Mouse (Mus musculus) thymus, postnatal 25 days (tissue): ENCODE results near the gene Arsb.

ENCODE experiments used
- DNase-seq: peaks from one replicate; pipeline ENCODE4 v3.0.0; 2022

Arsb gene

DNA sequence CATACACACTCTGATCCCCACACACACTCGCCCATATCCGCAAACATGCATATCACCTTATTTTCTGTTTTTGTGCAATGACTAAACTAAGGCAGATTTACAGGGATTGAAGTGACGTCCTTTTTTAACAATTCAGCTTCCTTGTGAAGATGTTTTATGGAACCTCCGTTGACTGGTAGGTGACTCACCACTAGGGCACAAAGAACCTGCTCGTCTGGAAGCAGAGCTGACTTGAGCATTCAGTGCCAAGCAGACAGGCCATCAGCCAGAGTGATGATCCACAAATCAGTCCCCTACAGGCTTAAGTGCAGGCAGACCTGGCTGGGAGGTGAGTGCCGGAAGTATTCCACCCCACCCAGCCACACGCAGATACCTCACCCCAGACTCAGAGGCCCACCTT, 120.7 kb downstream of the Arsb start:
- DNase-seq: no peak

DNA sequence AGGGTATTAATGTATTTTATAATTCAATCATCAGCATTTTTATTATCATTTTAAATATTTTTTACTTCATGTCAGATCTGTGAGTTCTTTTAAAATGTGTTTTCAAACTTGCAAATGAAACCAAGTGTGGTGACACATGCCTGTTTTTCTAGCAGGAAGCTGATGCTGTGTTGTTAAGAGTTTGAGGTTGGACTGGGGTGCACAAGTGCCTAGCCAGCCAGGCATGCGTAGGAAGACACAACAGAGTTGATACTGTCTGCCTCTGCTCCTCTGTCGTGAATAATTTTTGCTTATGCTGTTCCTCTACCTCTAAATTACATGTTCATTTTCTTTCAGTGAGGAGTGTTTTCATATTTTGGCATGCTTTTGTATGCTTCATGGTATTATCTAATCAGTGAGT, 122.7 kb downstream of the Arsb start:
- no peak for DNase-seq

DNA sequence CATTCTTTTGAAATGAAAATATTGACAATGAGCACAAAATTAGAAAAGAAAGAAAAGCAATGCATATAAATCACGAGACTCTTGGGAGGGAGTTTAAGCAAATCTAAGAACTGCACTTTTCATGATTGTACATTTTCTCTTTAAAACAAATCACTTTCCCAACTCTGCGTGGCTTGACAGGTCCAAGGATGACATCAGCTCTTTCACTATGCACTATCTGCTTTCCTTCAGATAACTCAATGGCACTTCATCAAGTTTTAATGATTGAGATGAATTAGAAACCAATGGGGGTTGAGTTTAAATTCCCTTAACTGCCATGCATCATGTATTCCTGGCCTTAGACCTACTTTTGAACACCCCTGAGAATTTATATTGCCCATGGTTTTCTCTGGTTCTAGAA, 124.0 kb downstream of the Arsb start:
- DNase-seq: no peak

DNA sequence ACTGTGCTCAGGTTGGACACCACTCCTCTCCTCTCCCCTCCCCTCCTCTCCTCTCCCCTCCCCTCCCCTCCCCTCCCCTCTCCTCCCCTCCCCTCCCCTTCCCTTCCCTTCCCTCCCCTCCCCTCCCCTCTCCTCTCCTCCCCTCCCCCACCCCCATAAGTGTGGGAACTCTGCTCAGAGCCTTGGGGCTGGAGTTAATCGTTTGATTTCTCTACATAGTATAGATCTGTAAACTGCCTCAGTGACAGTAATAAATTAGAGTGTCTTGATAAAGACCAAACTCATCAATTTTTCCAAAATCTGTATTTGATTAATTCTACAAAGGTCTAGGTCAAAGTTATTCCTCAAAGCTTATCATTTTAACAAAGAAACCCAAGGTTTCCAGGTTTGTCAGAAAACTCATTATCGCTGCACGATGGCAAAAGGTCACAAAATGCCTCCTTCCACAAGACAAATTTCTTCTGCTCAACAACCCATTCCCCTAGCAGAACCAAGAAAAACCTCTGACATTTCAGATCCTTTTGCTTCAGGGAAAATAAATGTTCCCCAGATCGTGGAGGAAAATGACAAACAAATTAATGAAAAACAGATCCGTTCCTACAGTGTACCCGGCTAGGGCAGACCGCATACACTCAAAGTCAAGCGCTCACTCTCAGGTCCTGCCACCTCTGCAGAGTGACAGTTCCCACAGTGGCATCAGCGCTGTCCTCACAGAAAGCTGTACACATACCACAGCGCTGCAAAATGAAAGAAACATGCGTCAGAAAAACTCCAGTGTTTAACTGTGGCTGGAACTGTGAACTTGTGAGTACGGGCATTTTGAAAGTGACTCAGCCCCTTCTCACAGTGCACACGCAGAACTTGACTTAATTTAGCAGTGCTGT, 126.8 kb downstream of the Arsb start:
- DNase-seq: peak; percentile 18

DNA sequence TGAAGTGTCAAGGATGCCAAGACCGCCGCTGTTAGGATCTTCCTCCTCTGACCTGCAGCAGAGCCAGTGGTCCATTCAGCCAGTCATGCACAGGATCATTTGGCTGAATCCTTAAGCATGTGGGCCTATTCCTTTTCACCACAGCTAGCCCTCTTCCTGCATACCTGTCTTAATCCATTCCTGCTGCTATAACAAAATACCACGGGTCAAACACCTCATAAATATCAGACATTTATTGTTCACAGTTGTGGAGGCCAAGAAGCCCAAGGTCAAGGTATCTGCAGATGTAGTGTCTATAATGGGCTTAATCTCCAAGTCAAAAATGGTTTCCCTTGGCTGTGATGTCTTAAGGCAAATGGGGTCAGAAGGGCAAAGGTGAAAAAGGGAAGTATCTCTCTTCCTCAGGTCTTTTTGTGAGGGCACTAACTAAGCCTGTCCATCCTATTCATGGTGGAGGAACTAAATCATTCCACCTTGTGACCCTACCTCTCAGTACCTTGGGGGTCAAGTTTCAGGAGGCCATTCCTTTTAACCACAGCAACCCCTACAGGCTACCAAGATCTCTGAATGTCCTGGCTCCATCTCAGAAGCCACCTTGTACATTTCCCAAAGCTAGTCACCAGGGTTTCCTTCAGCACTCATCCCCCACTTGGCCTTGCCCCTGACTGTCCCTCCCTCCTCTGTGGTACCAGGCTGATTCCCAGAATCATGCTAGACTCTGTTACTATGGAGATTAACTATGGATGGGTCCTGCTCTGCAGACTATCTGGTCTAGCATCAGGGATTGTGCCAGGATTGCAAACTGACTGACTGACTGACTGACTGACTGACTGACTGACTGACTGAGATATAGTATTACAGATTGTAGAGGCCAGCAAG, 128.2 kb downstream of the Arsb start:
- no peak for DNase-seq

DNA sequence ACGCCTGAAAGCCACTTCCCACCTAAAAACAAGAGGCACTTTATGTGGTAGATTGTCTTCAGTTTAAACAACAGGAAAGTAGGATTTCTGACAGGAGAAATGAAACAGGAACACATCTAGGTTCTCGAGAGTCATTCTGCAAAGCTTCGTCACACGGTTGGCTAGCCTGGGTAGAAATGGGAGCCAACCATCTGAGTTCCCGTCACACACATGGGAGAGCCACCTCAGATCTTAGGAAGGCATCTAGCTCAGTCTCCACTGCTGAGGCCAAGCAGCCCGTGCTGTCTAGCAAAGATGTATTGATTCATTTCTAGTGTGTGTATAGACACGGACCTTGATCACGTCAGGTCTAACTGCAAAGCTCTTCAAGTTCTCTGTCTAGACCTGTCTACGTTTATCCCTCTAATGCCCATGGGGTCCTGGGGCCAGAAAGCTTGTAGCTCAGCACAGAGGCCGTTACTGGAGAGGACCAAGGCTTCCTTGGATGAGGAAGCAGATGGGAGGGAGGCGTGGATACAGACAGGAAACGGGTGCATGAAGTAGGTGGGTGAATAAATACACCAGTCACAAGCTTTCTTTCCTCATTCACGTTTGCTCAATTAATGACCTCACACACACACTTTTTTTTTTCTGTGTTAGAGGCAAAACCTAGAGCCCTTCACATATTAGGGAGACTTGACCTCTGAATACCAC, 129.7 kb downstream of the Arsb start:
- DNase-seq: no peak

DNA sequence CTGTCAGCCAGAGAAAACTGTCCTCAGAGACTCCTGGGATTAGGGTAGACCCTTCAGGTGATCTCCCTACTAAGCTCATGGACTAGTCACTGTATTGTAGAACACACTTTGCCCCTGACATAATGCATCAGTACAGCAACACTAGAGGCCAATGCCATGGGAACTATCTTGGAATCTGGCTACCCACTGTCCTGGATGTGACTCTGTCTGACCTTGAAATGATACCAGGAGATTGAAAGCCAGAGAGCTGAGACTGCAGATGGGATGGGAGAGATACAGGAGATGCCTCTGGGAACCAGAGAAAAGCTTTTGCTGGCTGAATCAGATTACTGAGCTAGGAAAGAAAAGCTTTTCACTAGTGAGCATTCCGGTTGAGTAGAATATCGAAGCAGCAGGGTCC, 130.7 kb downstream of the Arsb start:
- DNase-seq: no peak

DNA sequence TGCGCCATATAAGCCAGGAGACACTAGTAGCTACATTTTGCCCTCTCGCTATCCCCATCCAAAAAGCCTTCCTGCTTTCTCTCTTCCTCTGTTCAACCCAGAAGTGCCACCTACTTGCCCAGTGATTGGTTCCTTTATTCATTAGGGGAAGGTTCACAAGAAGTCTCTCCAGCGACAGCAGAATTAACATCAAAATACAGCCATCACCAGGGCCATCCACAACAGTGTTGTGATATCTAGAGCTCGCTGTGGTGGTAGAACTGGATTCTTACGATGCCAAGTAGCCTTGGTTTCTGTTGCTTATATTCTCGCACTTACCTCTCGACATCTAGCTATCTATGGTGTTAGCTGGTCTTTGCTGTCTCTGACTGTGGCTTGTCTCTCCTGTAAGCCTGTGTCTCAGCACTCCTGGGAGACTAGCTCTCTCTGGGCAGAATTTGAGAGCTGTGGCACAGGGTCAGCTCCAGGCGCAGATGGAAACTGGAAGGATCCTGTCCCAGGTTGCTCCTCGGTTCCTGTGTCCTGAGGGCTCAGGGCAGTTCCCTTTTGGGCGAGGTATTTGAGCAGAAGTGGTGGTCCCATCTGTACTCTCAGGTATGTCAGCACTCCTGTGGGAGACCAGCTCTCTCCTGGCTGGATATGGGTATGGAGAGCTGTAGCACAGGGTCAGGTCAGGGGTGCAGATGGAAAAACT, 135.3 kb downstream of the Arsb start:
- no peak for DNase-seq

DNA sequence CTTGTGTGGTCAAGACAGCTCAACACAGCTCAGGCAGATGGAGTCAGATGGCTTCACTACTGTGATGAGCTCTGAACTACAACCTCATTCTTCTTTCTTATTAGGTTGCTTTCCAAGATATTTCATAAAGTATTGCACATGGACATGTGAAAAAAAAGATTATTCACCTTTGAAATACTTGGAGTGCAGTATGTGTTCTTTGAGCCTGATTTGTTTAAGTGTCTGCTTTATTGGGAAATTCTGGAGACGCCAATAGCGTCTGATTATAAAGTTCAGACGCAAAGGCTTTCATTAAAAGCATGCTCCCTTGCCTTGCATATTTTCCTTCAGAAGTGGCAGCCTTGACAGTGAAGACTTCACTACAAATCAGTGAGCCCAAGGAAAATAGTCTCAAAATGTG, 136.5 kb downstream of the Arsb start:
- no peak for DNase-seq

DNA sequence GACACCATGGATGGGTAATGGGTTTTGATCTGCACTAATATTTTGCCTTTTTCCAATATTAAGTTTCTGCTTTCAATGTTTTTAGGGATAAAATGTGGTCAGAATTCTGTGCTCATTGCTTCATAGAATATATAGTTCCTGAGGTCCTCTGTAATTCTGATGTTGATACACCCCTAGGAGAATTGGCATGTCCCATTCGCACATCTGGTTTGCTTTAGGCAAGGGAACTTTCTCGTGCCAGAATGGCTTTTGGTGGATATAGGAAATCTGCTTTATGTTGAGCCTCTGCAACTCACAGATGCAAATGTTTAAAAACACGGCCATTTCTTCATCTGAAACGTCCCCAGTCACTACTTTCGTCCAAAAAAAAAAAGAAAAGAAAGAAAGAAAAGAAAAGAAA, 138.4 kb downstream of the Arsb start:
- DNase-seq: no peak

DNA sequence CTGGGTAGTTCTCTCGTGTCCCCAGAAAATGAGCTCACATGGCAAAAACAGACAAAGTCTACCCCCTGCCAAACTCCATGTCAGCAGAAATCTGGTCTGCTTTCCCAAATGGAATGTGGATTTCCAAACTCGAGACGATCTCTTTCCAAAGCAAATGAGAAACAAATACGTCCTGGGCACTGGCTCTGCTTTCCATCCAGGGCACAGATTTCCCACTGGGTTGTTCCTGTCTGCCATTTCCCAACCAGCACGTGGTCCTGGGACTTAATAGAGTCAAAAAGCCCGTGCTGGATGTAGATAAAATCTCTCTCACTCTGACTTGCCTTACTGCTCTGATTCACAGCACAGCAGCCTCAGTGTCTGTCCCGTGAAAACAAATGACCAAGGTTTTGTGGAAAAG, 139.6 kb downstream of the Arsb start:
- DNase-seq: no peak

DNA sequence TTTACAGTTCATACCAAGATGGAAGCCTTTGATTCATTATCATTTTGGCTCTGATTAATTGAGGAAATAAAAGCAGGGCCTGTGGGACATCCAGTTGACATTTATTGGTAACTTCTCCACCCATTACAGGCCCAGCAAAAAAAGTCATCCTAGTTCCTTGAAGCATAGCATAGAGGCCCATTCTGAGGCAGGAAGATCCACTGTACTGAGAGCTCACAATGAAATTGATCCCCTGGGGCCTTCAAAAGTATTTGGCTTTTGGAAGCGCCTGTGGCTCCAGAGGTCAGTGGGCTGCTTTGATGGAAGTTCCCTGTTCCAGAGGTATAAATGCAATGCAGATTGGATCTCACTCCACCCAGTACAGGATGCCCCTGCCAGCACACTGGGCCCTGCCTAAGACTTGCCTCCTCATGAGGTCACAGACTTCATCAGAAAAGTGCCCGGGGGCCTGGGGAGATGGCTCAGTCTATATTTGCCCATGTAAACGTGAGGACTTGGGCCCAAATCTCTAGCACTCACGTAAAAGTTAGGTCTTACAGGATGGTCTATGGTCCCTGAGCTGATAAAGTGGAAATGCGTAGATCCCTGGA, 141.0 kb downstream of the Arsb start:
- DNase-seq: no peak

DNA sequence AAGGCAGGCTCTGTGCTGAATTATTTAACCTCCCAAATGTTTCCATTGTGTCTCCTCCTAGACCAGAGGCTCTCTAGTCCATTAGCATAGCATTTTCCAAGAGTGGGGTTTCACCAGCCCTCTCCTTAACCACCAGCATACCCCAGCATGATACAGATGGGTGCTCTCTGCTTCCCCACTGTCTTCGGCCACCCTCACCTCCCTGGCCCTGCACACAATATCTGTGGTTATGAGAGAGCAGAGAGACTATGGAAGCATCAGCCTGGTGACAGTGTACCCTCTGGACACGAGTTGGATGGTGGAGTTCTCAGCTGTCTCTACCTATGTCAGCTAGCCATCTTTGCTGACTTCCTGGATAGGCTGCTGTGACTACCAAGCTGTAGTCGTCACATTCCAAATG, 142.8 kb downstream of the Arsb start:
- no peak for DNase-seq

DNA sequence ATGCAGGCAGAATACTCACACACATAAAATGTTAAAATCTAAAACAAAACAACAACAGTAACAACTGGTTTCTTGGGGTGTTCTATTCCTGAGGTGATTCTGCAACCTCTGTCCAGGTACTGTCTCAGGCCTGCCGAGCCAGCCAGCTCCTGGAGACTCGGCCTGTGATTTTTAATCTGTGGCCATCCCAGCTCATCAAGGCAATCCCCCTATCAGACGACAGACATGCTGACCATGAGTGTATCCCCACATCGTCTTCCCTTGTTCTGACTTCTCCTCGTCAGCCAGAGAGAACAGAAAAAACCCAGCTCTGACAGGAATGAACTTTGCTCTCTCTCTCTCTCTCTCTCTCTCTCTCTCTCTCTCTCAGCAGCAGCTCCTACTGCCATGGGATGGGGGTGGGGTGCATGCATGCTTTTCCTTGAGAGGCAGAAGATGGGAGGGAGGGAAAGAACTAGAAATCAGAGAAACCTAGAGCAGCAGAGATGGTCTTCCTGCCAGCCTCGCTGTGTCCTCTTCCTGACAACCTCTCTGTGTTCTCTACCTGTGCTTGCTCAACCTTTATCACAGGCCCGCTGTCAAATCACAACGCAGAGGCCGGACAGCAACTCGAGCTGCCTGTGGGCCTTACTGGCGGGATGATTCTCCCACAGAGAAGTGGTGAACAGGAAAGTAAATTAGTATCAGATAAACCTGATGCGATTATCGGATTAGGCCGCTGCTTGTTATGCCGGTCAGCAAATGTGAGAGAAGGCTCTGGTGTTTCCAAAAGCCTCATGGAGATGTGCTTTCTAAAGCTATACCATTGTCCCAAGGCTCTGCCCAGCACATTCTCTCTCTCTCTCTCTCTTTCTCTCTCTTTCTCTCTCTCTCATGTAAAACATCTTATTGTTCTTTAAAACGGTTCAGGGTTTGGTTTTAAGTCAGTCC, 144.5 kb downstream of the Arsb start:
- no peak for DNase-seq

DNA sequence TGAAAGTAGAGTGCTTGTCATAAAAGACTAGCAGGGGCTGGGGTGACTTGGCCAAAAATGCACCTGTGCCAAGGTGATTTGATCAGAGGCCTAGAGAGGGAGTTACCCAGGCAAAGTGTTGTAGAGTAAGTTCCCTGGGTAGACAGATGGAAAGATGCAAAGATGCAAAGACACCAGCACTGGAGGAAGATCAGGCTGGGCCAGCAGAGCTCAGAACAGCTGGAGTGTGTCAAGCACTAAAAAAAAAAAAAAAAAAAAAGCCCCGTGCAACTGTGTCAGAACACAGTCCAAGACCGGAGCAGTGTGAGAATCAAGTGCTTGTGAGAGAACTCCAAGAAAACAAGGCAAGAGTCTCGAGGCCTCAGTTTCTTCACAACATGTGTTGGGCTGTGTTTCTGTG, 148.1 kb downstream of the Arsb start:
- DNase-seq: no peak

DNA sequence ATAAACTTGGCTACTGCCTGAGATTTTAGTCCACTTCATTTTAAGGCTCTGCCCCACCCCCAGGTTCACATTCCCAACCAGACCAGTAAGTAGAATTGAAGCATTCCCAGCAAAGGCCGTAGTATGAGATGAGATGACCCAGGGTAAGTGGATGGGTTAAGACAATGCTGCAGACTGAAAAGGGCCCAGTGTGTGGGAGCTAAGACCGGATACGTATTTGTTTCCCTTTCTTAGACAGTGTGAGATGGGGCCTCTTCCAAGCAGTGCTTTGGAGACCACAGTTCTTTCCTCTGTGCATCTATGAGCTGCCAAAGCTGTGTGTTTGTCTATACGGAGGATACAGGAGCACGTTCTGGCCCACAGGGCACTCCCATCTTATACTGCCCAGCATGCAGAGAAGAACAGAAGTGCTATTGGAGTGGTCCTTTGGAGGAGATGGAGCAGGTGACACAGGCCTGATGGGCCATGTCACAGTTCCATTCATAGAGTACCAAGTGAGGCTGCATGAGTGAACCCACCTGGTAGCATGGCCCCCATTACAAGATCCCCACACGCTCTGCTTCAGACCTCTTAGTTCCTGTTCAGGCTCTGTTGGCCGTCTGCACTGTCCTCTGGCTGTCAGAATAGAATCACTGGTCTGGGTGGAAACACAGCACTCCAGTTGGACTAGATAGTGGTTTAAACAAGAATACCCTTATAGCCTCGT, 148.8 kb downstream of the Arsb start:
- no peak for DNase-seq

DNA sequence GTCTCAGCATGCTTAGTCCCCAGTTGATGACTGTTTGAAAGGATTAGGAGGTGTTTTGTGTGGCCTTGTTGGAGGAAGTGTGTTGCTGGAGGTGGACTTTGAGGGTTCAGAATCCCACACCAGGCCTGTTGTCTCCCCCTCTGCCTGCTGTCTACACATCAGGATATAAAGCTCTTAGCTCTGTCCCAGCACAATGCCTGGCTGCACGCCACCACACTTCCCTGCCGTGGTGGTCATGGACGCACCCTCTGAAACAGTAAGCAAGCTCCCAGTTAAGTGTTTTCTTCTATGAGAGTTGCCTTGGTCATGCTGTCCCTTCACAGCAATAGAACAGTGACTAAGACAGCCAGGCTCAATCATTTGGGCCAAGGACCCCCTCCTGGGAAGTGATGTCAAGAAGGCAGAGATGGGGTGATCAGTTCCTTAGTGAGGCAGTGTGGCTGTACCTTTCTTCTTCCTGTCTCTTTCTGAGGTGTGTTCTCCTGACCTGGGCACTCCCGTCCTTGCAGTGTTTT, 149.4 kb downstream of the Arsb start:
- DNase-seq: no peak

DNA sequence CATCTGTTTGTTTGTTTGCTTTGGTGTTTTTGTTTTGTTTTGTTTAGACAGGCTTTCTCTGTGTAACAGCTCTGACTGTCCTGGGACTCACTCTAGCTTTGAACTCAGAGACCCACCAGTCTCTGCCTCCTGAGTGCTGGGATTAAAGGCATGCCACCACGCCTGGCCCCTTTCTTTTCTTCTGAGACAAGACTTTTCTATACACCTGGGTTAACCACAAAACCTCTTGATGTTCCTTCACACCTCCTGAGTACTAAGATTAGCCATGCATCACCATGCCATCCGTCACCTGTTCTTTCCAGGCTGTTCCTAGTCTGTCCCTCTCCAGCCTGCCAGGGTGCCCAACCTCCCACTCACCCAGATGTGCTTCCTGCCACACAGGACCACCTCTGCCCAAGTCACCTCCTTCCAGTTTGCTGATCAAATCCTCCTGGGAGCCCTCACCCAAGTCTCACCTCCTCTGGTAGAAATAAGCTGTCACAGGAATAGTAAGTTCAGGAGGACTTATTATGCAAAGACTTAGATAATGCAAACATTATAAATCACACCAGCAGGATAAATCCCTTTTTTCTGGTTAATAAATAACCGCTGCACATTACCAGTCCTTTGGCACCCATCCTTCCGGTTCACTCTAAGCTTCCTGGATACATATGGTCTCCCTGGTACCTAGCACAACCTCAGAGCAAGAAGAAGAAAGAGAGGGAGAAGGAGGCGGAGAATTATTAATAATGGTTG, 150.6 kb downstream of the Arsb start:
- DNase-seq: peak; percentile 46

DNA sequence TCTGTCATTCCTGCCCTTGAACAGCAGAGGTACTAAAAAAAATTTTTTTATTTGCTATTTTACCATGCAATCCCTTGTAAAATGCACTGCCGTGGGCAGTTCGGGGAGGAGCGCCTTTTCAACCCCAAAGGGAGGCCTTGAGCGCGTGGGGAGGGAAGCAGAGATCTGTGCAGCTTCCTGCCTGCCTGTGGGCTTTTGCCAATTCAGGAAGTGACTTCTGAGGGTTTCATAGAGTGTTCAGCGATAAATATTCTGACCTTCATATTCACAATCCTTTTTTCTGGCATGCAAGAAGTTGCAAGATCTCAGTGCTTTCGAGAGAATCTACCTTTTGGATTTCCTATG, 151.1 kb downstream of the Arsb start:
- peak; percentile 44 for DNase-seq
